Mouse (Mus musculus) liver, adult 2 months (tissue): ENCODE results near the gene Cpeb2.

ENCODE experiments used
- CTCF ChIP-seq: fragments of 200-500 bp; IDR thresholded peaks from 2 replicates; pipeline ENCODE4 v1.5.1; 2011; ENCODE audit warnings: low read depth, low read length, control low read depth
- POLR2A ChIP-seq: fragments of 200-500 bp; IDR thresholded peaks from 2 replicates; pipeline ENCODE4 v1.6.1; 2011; ENCODE audit warnings: low read length, control low read depth; ENCODE audit not compliant: insufficient read depth; ENCODE audit errors: extremely low read depth

DNA sequence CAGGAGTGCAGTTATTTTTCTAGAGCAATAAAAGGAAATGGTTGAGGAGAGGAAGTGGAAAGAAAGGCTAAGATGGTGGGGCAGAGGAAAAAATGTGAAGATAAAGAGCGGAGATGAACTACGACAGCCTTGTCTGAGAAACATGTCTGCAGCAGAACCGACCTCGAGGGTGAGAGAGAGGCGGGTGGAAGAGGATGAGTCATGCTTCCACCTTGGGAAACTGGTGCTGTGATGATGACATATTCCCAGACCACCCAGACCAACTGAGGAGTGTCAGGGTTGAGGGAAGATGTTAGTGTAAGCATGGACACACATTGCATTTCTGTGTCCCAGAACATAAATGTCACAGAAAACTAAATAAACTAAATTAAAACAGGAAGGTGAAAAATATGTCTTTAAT is 5.4 kb upstream of the Cpeb2 start:
- TF ChIP-seq CTCF = no peak
- TF ChIP-seq POLR2A = no peak
